Mouse (Mus musculus): ENCODE data around the gene B9d1.

B9d1 gene

GRCm38 (mm10) chr11:61489874-61490273 lies 15.1 kb upstream of the B9d1 start:
- DNase-seq, result no peak

DNA sequence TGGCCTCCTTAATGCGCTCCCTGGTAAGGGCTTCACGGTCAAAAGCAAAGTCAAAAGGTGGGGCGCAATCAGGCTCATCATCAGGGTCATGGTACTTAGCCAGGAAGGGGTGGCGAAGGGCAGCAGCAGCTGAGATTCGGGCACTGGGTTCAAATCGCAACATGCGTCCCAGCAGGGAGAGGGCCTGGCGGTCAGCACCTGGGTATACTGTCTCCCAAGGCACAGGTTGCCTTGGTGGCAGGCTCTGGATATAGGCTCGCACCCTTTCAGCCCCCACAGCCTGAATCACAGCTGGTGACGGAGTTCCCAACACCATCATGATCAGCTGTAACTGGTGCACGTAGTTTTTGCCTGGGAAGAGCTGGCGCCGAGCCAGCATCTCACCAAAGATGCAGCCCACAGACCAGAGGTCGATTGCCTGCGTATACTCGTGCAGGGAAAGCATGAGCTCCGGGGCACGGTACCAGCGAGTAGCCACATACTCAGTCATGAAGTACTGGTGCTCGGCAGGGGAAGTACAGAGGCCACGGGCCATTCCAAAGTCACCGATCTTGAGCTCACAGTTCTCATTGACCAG lies 13.9 kb upstream of the B9d1 start:
- DNase-seq, result no peak

DNA sequence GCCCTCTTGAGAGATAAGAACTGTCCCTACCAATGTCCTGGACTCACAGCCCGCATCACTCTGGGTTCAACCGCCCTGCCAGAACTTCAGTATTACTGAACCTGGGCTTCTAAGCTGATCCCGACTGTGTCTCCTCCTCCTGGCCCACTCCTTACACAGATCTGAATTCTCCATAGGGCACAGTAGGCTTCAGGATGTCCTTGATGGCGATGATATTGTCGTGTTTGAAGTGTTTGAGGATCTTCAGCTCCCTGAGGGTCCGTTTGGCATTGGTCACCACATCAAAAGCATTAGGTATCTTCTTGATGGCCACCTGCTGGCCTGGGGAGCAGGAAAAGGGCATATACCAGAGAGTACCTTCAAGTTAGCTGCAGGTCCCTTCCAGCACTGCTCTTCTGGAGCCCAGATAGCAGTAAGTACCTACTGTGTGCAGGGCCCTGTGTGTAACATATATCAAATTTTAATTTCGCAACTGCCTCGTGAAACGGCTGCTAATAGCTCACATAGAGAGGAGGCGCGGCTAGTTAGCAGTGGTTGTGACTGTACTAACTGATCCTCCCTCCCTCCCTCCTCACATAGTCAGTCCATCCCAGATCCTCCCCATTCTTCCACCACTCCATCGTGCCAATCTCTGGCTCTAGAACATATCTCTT lies 12.1 kb upstream of the B9d1 start:
- DNase-seq, result no peak

DNA sequence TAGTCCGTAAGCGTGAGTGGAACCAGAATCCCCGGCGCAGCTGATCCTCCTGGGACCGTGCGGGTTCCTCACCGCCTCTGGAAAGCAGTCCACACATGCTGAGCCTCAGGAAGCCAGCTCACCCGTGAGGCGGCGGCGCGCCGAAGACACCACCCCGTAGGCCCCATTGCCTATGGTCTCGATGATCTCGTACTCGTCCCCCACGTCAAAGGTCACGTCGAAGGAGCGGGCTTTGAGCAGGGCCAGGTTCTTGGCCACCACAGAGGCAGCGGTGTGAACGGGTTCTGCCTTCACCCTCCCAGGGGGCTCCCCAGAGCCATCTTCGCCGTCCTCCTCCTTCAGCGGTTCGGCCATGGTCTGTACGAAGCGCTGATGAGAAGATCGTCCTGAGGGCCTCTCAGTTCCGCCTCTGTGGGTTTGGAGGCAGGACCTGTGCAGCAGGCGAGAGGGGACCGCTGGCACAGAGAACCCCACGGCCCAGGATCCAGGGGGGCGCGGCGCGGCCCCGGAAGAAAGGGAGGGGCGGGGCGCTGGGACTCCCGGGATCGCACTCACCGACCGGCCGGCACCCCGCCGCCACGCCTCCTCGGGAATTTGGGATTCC lies 11.3 kb upstream of the B9d1 start:
- no peak for DNase-seq

- DNase-seq, result peak; percentile 98
Observed at GRCm38 (mm10) chr11:61494129-61494997, 10.6 kb upstream of the B9d1 start, which contains the start of gene Mapk7. Gene Mapk7, minus strand, starts transcription at chr11:61494406.

GRCm38 (mm10) chr11:61495528-61495927 lies 9.4 kb upstream of the B9d1 start:
- DNase-seq, result no peak

DNA sequence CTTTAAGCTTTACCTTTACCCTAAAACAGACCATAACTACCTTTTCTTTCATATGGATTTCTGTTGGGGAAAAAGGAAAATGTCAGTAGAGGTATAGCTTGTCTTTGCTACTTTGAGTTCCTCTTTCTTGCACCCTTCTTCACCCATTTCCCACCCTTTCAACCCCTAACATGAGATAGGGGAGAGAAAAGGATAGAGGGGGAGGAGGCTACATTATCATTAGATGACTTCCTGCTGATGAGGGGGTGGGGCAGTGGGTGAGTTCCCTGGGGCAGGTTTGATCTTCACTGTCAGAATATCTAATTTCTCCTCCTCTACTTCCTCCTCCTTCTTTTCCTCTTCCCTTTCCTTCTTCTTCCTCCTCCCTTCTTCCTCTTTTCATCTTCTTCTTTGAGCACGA lies 7.5 kb upstream of the B9d1 start:
- DNase-seq, result no peak

- no peak for DNase-seq
Observed at GRCm38 (mm10) chr11:61498736-61499504, 6.0 kb upstream of the B9d1 start.

DNA sequence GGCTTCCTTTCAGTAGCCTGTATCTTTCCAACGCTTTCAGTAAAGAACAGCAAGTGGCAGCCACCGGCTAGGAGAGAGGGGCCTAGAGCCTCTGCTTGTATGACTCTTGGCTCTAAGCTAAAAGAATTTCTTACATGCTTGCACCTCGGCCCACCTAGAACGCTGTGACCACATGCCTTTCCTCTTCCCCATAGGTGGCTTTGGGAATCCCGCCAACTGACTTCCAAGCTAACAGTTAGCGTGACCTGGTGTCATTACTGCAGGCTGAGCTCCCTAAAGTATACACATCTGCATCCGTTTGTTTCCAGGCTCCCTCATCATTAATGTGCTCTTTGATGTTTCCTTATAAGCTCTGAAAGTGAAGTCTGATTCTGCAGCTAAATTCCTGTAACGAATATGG lies 1.0 kb upstream of the B9d1 start:
- no peak for DNase-seq

- DNase-seq, result no peak
Observed at GRCm38 (mm10) chr11:61514953-61515352, 10.0 kb downstream of the B9d1 start.

DNA sequence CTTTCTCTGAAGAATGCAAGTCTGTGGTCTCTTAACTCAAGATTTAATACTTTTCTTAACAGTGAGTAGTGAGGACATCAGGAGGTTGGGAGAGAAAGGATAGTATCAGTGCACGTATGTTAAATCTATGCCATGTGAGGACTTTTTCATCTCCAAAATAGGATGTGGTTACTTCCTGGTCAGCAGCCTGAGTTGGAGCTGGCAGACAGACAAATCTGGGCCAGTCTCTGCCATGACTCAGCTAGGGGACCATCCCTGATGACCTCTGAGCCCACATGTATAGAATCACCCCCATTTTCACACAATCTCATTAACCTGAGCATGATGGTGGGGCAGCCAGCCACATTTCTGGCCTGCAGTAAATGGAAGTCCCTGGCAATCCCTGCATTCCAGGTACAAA lies 13.0 kb downstream of the B9d1 start:
- no peak for DNase-seq

GRCm38 (mm10) chr11:61518871-61519270 lies 13.9 kb downstream of the B9d1 start:
- DNase-seq, result no peak

- DNase-seq, result no peak
Observed at GRCm38 (mm10) chr11:61519484-61520107, 14.7 kb downstream of the B9d1 start.

DNA sequence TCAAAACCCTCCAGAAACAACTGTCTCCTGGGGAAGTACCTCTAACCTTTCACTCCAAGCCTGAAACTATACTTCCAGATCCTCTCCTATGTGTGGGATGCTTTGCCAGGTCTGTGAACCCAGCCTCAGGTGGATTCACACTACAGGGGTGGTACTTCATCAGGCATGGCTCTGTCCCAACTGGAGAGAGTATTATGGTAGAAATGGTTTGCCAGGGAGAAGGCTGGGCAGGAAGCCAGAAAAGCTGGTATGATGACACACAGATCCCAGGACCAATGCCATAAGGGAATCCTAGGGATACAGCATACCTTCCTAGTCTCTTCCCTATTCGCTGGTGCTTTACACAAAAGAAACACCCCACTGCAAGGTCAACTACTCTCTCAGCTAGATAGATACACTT lies 21.9 kb downstream of the B9d1 start:
- peak; percentile 64 for DNase-seq

DNA sequence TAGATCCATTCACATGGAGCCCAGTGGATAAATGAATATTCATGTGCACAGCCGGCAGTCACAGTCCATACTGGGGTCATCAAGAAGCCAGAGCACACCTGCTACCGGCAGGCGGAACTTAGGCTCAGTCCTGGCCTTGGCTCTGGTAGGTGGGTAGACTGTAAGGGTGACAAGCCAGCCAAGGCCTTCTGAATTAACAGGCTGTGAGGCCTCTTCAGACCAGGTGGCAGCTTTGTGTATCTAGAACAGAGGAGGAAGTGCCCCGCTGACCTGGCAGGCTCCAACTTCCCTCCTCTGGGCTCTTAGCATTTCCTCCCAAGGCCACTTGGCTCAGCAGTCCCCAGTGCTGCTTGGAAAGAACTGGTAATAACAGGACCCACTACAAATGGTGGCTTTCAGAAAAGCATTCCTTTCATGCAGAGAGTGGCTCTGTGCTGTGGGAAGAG lies 24.3 kb downstream of the B9d1 start:
- DNase-seq, result peak; percentile 60

DNA sequence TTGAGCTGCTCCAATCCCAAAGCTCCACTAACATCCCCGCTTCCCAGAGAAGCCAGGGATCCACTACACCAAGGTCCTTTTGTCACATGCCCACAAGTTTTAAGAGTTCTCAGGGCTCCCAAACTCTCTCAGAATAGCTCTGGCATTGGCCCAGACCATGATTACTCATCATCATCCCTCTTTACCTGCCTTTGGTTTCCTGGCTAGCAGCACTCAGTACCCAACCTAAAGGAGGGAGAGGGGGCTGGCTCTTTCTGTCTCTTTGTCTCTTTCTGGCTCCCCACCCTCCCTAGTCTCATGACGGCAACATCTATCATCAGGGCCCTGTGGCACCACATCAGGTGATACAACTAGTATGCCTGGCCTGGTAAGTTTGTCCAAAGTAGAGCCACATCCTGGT lies 27.9 kb downstream of the B9d1 start:
- no peak for DNase-seq

DNA sequence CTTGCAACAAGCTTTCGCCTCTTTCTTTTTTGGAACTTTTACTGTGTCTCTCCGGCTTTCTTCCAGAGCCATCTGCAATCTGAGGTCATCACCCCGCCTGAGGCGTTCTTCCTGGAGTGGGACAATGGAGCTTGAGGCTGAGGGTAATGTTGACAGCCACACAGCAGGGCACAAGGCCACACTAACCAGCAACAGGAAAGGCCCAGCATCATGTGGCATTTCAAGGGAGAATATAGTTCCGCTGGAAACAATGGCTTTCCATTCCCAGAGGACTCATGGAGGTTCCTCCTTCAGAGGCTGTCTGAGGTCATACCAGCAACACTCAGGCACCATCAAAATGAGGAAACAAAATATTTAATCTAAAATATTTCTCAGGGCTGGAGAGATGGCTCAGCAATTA lies 28.6 kb downstream of the B9d1 start:
- no peak for DNase-seq

DNA sequence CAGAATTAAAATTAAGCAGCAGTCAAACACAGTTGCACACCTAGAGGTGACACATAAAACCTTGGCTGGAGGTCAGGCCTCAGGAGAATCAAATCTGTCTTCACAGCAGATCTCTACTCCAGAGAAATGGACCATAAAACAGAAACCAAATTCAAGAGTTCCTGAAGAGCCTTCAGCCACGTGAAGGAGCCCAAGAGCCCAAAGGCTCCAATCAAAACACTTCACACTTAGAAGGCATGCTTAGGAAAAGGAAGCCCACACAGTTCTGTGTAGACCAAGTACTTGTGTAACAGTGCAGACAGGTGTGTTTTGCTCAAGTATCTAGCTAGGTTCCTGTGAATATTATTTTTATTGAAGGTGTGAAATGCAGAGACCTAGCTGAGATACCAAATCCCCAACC lies 30.6 kb downstream of the B9d1 start:
- no peak for DNase-seq

DNA sequence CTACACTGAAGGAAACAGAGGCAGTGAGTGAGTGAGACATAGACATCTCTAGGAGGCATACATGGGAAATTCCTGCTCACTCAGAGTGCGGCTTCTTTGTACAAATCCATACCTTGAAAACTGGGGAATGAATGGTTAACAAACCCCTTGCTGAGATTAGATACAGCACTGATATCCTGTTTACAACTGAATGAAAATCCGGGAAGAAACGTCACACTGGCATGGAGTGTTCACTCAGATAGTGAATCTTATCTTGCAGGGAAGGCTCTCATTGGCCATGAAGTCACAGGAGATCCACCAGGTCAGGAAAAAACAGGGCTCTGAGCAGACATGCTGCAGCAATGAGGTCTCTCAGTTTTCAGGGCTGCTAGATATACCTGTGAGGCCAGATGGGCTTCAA lies 32.0 kb downstream of the B9d1 start:
- no peak for DNase-seq

GRCm38 (mm10) chr11:61537362-61537761 lies 32.4 kb downstream of the B9d1 start:
- DNase-seq, result peak; percentile 86

- DNase-seq, result no peak
Observed at GRCm38 (mm10) chr11:61540642-61541041, 35.7 kb downstream of the B9d1 start.

DNA sequence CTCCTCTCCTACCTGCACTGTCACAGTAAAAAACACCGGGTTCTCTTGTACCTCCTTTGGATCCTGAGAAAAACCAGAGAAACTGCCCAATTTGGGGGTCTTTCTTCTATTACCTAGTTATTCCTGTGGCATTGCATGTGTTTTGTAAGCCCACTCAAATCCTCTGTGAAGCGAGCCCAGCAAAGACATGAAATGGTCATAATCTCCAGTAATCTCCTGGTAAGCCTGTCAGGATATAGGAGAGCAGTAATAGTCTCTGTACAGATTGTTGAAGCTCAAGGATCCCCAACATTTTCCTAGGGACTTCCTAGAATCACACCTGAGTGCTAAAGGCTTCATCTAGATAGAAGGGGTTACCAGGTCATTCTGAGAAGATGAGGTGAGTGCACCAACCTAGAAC lies 36.2 kb downstream of the B9d1 start:
- no peak for DNase-seq
